Mouse (Mus musculus) left cerebral cortex, postnatal 25 days (tissue): ENCODE data around the gene Scarf1. TPM values are rescaled to one million over a fixed set of nuclear protein-coding genes. Genes with fewer than 3 reads are reported as not detected.
"Not testable (repeated sequence)": the region's sequence is repeated elsewhere in the genome, so short reads cannot be mapped to it uniquely, and the experiment has no call there.

Experiments
- DNase-seq, 2 experiments: peaks; one replicate each; pipeline ENCODE4 v3.0.0; 2022; ENCODE audit warnings: low spot score in 2 of 2, mixed read lengths in 1 of 2
- intact Hi-C: fragments of 180-260 bp; cut with DNase I; formaldehyde crosslinking; loops from one replicate; pipeline ENCODE4 v1.15.1; 2025
- total RNA-seq, 2 experiments: library from RNA; stranded (reverse); gene quantifications; 2 replicates each; pipeline ENCODE4 v1.2.3; 2021

The Scarf1 gene
- total RNA-seq, 2 experiments from 2014 or later: 1.7 to 2.1 TPM

DNA sequence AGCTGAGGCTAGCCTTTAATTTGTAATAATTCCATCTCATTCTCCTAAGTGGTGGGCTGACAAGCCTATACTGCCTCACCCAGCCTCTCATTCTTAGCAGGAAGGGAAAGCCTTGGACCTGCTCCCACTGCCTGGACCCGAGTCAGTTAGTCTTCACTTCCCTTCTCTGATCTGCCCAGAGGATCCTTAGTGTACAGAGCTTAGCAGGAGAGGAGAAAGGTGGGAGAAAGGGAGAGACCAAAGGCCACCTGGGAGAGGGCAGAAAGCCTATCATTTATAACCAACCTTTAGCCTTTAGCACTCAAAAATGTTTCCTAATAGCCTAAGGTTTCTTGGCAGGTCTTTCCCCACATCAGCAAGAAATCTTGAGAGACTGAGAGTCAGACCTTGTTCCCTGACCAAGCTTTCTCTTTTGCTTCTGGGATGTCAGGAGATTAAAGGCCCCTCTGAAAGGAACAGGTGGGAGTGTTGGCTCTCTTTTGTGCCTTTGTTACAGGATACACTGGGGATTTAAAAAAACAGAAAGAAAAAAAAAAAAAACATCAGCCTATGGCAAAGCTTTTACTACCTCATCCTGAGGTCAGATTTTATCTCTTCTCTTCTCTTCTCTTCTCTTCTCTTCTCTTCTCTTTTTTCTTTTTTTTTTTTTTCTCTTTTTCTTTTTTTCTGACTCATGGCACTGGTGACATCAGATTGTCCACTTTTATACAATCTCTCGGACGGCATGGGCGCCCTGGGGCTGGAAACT is 21.1 kb downstream of the Scarf1 start:
- intact Hi-C loops: no loop called here

DNA sequence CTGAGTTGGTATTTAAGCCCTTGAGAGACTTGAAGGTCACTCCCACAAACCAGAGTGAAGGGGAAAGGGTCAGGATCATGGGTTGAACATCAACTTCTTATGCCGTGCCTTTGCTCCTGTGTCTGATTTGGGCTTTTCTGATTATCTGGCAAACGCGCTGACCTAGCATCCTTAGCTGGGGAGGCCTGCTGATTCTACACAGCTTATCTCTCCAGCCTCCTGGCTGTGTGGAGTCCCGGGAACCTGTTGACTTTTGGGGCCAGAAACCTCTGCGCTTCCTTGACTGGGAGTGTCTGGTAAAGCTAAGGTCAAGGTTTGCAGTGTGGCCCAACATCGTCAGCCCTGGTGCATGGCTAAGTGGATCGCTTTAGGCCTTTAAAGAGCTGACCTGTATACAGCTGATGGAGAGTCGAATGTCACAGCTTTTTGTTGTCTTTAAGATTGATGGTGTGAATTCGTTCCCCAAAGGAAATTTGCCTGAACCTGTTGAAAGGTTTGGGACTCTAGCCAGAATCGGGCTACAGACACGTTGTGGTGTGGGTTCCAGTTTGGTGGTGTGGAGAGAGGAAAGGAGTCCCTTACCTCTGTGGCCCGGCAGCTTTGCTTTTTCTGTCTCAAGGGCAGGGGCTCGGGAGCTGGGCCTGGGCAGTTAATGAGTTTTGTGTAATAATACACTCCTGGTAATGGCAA is 21.9 kb downstream of the Scarf1 start:
- intact Hi-C loops: no loop called here
- DNase-seq: no peak

More for the DNA sequence above, 21.1 kb downstream of the Scarf1 start:
- no peak for DNase-seq

DNA sequence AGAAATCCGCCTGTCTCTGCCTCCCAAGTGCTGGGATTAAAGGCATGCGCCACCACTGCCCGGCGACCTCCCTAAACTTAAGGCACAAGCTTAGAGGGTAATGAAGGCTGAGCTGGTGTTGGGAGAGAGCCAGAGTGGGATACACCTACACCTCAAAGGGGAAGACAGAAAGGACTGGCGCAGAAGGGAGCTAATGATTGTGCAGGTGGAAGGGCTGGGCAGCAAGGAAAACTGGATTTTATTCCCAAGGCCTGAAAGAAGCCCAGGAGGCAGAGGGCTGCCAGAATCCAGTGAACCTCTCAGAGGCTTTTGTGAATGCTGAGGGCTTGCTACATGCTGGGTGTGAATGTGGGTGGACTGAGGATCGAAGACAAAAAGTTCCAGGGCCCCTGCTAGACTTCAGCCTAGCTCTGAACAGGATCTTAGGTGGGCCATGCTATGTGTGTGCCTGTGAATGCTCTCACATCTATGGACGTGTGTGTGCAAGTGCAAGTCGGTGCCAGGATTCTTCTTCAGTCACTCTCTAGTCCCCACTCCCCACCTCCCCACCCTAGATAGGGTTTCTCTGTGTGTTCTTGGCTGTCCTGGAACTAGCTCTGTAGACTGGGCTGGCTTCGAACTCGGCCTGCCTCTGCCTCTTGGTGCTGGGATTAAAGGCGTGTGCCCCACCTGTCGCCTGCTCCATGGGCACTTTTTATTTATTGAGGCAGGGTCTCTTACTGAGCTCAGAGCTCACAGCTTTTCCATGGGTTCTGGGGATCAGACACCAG is 23.1 kb downstream of the Scarf1 start:
- intact Hi-C loops: no loop called here
- no peak for DNase-seq

DNA sequence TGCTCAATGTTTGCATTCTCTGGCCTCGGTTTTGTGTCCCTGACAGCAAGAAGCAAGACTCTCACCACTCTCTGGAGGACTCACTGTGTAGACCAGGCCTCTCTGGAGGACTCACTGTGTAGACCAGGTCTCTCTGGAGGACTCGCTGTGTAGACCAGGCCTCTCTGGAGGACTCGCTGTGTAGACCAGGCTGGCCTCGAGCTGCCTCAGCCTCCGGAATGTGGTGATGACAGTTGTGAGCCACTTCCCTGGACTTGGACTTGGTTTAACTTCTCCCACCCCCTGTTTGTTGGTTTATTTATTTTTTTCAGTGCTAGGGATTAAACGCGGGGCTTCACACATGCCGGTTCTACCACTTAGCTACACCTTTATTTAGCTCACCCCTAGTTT is 23.7 kb downstream of the Scarf1 start:
- no peak for DNase-seq
- intact Hi-C loops: no loop called here

DNA sequence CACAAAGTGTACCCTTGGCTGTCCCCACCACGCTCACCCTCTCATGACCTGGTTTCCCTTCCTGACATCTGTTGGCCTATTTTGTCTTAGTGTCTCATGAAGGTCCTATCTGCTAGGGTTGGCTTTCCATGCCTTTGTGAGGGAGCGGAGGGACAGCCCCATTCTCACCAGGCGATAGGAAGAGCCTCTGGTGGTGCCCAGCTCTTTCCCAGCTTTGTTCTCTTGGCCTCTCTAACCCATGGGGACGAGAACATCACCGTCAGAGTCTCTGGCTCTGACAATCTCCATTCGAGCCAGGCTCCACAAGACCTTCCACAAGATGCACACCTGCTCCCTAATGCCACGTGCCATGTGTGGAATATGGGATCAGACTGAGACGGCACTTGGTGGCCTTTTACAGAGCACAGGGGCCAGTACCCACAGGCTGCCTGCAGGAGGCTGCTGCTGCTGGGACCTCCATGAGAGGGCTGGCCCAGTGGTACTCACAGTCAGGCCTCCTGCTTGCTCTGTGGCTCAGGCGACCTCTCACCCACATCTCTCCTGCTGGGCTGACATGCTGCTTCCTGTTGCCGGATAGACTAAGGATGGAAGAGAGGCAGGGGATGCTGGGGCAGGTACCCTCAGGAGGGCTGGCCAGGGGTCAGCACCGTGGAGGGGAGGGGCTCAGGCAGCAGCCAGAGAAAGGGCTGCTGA is 24.3 kb downstream of the Scarf1 start:
- intact Hi-C loops: no loop called here
- no peak for DNase-seq

DNA sequence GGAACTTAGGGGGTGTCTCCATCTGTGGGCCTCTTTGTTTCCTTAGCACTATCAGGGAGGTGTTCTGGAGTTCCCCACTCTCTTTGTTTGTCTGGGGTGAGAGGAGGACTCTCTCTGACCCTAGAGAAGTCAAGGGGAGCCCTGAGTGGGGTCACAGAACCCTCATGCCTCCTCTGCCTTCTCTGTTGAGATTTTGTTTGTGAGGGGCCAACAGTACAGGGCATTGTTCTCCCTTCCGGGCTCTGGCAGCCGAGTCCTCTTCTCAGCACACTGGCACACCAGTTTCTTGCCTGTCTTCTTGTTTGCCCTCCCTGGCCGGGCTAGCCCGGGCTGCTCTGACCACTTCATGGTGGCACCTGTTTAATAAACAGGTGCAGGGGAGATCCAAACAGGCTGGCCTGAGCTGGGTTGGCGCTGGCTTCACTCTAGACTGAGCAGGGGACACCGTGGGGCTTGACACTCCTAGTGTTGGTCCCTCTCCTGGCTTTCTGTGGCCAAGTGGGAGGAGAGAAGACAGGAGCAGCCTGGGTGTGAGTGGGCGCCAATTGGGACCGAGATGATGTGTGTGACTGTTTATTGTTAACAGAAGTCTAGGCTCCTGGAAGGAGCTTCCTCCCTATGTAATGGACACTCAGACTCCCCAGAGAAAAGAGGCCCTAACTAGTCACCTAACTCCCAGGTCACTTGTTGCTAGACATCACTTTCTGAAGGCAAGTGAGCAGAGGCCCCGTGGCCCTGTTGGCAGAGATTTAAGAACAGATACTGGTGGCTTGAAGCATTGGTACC is 25.0 kb downstream of the Scarf1 start:
- no peak for DNase-seq
- intact Hi-C loops: no loop called here

DNA sequence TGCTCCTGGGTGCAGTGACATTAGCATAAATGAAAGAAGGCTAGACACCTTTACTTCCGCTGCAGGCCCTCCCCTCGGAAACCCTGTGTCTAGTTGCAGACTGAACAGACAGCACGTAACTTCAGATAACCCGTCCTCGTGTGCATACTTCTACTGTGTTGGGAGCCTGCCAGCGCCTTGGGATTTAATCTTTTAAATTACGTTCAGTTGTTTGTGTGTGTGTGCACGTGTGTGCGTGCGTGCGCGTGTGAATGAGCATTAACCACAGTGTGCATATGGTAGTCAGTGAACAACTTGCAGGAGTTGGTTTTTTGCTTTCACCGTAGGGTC is 25.6 kb downstream of the Scarf1 start:
- DNase-seq: no peak
- intact Hi-C loops: no loop called here

DNA sequence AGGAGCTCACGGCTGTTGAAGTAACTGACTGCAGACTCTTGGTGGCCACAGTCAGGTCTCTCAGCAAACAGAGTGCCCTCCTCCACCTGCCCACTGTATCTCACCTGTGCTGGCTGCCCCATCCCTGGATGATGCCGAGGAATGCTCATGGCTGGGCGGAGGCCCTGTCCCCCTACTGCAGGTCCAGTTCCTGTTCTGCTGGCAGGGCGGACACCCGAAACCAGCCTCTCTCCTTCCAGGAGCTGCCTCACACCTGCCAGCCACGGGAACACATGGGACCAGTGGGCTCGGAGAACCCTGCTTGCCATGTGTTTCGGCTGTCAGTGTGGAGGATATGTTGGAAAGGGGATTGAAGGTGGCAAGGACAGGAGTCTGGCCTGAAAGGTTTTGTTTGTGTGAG is 26.9 kb downstream of the Scarf1 start:
- intact Hi-C loops: no loop called here
- no peak for DNase-seq

DNA sequence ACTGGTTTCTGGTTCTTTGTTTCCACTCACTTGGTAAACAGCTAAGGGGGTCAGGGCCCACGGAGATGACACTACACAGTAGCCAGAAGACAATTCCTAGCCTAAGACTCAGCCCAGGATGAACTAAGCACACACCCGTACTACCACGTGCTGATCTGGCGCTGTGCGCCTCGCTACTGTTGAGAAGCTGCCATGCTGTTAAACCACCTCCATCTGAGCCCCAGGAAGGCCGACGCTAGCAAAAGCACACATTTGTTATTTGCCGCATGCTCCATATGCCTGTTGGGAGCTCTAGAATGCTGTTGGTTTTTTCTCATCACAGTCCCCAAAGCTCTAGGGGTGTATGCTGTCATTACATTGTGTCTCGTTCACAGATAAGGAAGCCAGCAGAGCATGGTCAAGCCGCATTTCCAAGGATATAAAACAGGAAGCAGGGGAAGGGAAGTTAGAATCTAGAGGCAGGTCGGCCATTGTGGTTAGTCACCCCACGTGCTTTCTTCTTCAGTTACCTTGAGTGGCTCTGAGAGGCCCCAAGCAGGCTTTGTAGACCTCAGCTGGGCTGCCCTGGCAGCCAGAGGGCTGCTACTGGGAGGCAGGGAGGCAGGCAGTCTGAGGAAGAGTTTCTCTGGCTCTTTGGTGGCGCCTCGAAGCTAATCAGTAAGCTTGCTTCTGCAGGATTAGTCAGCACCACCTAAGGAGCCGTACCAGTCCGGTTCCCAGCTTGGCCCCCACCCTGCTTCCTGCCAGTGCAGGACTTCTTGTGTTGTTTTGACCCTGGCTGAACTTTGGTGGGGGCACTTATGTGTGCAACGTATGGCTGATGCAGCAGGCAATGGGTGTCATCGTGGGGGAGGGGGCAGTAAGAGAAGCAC is 27.6 kb downstream of the Scarf1 start:
- intact Hi-C loops: no loop called here
- DNase-seq: peak in 1 of 2 experiments; percentile 64

DNA sequence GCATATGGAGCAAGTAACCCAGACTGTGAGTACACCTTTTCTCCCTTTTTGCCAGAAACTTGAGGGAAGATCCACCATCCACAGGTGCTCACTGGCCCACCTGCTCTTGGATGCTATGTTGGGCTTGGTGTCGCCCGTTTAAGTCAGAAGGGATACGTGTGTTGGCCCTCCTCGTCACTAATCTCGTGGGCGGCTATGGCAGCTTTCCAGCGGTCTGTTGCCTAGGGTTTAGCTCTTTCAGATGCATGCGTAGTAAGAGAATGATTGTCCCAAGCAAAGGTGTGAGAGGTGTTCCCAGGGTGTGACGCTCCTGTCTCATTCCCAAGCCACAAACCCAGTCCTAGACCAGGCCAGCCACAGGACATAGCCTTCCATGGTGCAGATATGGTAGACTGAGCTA is 31.4 kb downstream of the Scarf1 start:
- intact Hi-C loops: no loop called here

DNA sequence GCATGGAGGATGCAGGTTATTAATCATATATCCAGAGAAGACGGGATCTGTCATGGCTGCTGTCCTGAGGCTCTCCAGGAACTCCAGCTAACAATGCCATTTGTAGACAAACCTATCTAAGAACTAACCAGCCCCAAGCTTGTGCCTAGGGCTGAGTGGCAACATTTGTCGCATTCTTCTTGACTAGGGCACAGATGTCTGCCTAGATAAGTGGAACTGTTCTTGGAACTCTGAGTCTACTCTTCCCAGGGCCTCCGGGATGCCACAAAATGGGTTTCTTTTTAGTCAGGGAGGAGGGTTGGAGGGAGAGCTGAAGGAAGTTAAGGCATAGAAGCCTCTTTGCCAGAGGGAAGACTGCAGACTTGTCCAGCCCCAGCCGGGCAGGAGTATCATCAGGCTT is 32.7 kb downstream of the Scarf1 start:
- no peak for DNase-seq
- intact Hi-C loops: no loop called here

More for the DNA sequence above, 31.4 kb downstream of the Scarf1 start:
- DNase-seq: no peak

DNA sequence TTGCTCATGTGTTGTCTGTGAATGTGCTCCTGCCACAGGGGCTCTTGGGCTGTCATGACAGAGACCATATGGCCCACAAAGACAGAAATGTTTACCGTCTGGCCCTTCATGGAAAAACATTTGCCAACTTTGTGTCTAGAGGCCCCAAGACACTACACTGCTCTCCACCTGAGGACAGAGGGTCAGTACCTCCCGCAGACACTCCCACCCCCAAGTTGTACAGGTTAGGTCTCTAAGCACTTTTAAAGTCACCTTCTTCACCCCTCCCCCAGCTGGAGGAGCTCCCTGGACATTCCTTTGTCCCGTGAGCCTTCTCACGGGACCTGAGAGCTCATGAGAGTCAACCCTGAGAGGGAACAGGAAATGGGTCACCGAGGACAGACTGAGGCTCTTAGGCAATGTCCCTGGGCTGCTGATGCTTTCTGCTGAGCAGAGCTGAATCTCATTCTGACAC is 36.3 kb downstream of the Scarf1 start:
- no peak for DNase-seq
- intact Hi-C loops: no loop called here

DNA sequence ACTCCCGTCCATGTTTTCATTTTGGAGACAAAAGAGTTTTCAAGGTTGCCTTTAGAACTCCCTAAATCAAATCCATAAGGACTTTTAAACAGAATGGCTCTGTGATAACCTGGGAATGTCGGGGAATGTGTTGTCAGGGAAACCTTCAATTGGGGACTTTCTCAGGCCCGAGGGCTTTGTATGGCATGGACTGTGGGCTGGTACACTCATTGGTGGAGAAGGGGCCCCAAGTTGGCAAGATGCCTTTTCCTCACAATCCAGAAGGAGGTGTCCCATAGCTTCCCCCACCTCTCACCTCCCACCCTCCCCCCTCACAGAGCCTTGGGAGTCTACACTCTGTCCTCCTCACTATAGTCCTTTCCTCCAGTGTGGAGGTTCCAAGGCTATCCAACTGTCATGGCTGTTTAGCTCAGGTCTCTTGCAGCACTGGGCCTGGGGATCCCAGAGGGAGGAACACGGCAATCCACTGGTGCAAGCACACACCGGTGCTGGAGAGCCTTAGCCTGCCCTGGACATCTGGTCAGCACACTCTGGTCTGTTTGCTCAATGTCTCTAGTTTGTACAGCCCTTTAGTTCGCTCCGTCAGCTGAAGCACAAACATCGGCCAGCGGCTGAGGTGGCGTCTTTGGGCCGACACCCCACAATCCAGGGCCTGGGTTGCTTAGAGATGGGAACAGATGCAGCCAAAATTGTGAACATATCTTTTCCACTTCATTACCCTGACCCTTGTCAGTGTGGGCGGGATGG is 37.0 kb downstream of the Scarf1 start:
- intact Hi-C loops: no loop called here
- no peak for DNase-seq

DNA sequence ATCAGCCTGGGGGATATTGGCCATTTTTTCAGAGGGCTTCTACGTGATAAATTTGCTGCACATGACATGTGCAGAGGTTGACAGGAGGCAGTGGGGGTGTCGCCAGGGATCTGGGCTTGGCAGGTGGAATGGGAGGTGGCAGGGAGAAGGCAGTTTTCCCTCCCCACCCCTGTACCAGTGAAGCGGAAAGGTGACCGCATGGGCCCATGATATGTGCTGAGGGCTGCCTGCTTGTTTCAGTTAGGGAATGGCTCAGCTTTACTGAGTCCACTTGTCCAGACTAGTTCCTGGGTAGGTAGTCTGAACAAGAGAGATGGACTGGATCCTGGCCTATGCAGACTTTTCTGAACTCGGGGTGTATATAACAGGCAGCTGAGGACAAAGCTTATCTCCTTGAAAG is 38.0 kb downstream of the Scarf1 start:
- intact Hi-C loops: no loop called here
- DNase-seq: no peak

DNA sequence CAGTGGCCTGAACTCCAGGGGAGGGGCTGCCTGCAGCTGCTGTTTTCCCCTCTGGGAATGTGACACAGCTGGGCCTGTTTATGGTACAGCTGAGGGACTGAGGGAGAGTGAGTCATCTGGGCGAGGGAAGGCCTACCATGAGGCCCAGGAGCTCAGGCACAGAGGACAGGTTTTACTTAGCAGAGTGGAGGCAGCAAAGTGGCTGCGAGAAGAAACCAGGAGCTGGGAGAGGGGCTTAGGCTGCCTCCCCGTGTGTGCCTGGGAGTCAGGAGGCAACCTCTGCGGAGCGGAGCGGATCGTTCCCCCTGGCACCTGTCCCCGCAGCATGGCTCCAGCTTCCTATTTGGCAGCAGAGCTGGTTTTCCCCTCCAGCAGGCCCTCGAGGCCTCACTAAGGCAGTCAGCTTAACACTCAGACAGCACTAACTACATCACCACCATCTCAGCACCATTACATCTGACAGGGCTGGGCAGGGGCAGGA is 38.7 kb downstream of the Scarf1 start:
- intact Hi-C loops: no loop called here
- DNase-seq: peak in 1 of 2 experiments; percentile 67

DNA sequence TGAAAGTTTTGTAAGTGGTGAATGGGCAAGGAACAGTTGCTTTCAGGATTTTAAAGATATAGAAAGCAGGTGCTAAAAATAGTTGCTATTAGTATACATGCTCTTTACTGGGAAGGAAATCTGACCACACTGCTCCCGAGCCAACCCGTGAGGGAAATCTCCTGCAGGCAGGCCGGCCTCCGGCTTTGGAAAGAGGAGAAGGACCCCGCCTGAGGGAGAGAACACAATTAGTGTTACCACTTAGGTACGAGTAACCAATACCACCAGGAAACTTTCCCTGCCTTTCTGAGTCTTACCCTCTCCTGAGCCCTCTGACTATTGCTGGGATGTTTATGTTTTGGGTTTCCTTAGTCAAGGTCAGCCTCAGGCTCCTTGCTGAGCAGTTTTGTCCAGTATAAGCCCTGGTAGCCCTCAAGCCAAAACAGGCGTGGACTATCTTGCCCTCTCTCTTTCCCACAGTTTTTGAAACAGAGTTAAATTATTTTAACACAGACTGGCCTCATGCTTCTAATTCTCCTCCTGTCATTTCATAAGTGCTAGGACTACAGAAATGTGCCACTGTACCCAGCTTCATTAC is 39.7 kb downstream of the Scarf1 start:
- intact Hi-C loops: no loop called here
- no peak for DNase-seq

DNA sequence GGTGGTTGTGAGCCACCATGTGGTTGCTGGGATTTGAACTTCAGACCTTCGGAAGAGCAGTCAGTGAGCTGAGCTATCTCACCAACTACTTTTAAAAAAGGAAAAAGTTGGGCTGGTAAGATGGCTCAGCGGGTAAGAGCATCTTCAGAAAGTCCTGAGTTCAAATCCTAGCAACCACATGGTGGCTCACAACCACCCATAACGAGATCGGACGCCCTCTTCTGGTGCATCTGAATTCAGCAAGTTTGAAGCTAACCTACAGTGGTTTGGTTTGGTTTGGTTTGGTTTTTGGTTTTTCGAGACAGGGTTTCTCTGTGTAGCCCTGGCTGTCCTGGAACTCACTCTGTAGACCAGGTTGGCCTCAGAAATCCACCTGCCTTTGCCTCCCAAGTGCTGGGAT is 42.7 kb downstream of the Scarf1 start:
- DNase-seq, intact Hi-C loops: not testable (repeated sequence)
